Mouse (Mus musculus): ENCODE measurements around the gene Crybb2.

The Crybb2 gene

GRCm38 (mm10) chr5:113090750-113091149 lies 20.8 kb upstream of the Crybb2 start:
- DNase-seq (ENCODE audit: low read depth, low spot score): no peak

GRCm38 (mm10) chr5:113090077-113090690 lies 20.3 kb upstream of the Crybb2 start:
- no peak for DNase-seq (ENCODE audit: low read depth, low spot score)

GRCm38 (mm10) chr5:113087465-113087864 lies 17.5 kb upstream of the Crybb2 start:
- peak; percentile 67 for DNase-seq (ENCODE audit: low read depth, low spot score)

GRCm38 (mm10) chr5:113086990-113087389 lies 17.1 kb upstream of the Crybb2 start:
- peak; percentile 28 for DNase-seq (ENCODE audit: low read depth, low spot score)

- peak; percentile 87 for DNase-seq (ENCODE audit: low read depth, low spot score)
These were observed 16.5 kb upstream of the Crybb2 start for GRCm38 (mm10) chr5:113086439-113086838.

GRCm38 (mm10) chr5:113085931-113086330 lies 16.0 kb upstream of the Crybb2 start:
- no peak for DNase-seq (ENCODE audit: low read depth, low spot score)

GRCm38 (mm10) chr5:113084309-113084708 lies 14.4 kb upstream of the Crybb2 start:
- DNase-seq (ENCODE audit: low read depth, low spot score): no peak

GRCm38 (mm10) chr5:113082356-113083168 lies 12.6 kb upstream of the Crybb2 start:
- peak; percentile 66 for DNase-seq (ENCODE audit: low read depth, low spot score)

- peak; percentile 94 for DNase-seq (ENCODE audit: low read depth, low spot score)
These were observed 11.5 kb upstream of the Crybb2 start, which contains the start of gene Crybb3 for GRCm38 (mm10) chr5:113081439-113081838. Crybb3 (minus strand) TSS chr5:113081584.

GRCm38 (mm10) chr5:113081020-113081419 lies 11.1 kb upstream of the Crybb2 start:
- DNase-seq (ENCODE audit: low read depth, low spot score): no peak

GRCm38 (mm10) chr5:113079783-113080182 lies 9.9 kb upstream of the Crybb2 start:
- peak; percentile 46 for DNase-seq (ENCODE audit: low read depth, low spot score)

GRCm38 (mm10) chr5:113078686-113079085 lies 8.8 kb upstream of the Crybb2 start:
- no peak for DNase-seq (ENCODE audit: low read depth, low spot score)

- DNase-seq (ENCODE audit: low read depth, low spot score): peak; percentile 85
These were observed 15.6 kb downstream of the Crybb2 start for GRCm38 (mm10) chr5:113054308-113054707.

- DNase-seq (ENCODE audit: low read depth, low spot score): peak; percentile 27
These were observed 19.2 kb downstream of the Crybb2 start for GRCm38 (mm10) chr5:113050581-113051185.

GRCm38 (mm10) chr5:113049876-113050275 lies 20.0 kb downstream of the Crybb2 start:
- DNase-seq (ENCODE audit: low read depth, low spot score): no peak

GRCm38 (mm10) chr5:113045511-113046273 lies 24.2 kb downstream of the Crybb2 start:
- DNase-seq (ENCODE audit: low read depth, low spot score): peak; percentile 72

GRCm38 (mm10) chr5:113043531-113043930 lies 26.4 kb downstream of the Crybb2 start:
- DNase-seq (ENCODE audit: low read depth, low spot score): peak; percentile 95

GRCm38 (mm10) chr5:113041567-113042071 lies 28.3 kb downstream of the Crybb2 start:
- DNase-seq (ENCODE audit: low read depth, low spot score): peak; percentile 98

- peak; percentile 57 for DNase-seq (ENCODE audit: low read depth, low spot score)
These were observed 29.1 kb downstream of the Crybb2 start for GRCm38 (mm10) chr5:113040776-113041175.

- peak; percentile 74 for DNase-seq (ENCODE audit: low read depth, low spot score)
These were observed 31.3 kb downstream of the Crybb2 start for GRCm38 (mm10) chr5:113038601-113039000.

All from brain, adult 2 months (tissue).